Mouse (Mus musculus) embryonic facial prominence, embryonic 12.5 days (tissue): ENCODE data around the gene H1f0. TPM values are rescaled to one million over a fixed set of nuclear protein-coding genes. Genes with fewer than 3 reads are reported as not detected.

Source experiments
- ATAC-seq: fragments of 200-750 bp; cut with Nextera tagmentation; 2 replicates; pipeline ENCODE4 v1.8.0; 2017; ENCODE audit not compliant: insufficient number of reproducible peaks, insufficient read depth, low FRiP score, low TSS enrichment
- H3K27ac ChIP-seq: fragments of 300-500 bp; sonication (generic); 2 replicates; pipeline ENCODE4 v1.5.1; 2016; ENCODE audit warnings: mild to moderate bottlenecking
- H3K27me3 ChIP-seq: fragments of 300-500 bp; sonication (generic); 2 replicates; pipeline ENCODE4 v1.6.1; 2016; ENCODE audit warnings: mild to moderate bottlenecking, moderate library complexity
- H3K36me3 ChIP-seq: fragments of 300-500 bp; sonication (generic); 2 replicates; pipeline ENCODE4 v1.6.1; 2016; ENCODE audit warnings: mild to moderate bottlenecking
- H3K4me1 ChIP-seq: fragments of 300-500 bp; sonication (generic); 2 replicates; pipeline ENCODE4 v1.6.1; 2016
- H3K4me2 ChIP-seq: fragments of 300-500 bp; sonication (generic); replicated peaks from 2 replicates; pipeline ENCODE4 v1.6.1; 2016; ENCODE audit warnings: mild to moderate bottlenecking, moderate library complexity
- H3K4me3 ChIP-seq: fragments of 300-500 bp; sonication (generic); 2 replicates; pipeline ENCODE4 v1.5.1; 2016; ENCODE audit warnings: mild to moderate bottlenecking
- H3K9ac ChIP-seq: fragments of 300-500 bp; sonication (generic); 2 replicates; pipeline ENCODE4 v1.6.1; 2016; ENCODE audit warnings: mild to moderate bottlenecking, moderate library complexity
- H3K9me3 ChIP-seq: fragments of 300-500 bp; sonication (generic); 2 replicates; pipeline ENCODE4 v1.6.1; 2016; ENCODE audit warnings: mild to moderate bottlenecking, moderate library complexity
- WGBS: fragments of 180-500 bp; shearing (Covaris S2); methylation state at CpG from one replicate; pipeline ENCODE4 v1.1.7; 2016; 5-methylcytosine and 5-hydroxymethylcytosine counted together
- microRNA-seq: library from miRNA; unstranded; fragments of <30 nt; microRNA quantifications from one replicate; pipeline ENCODE4, GENCODE M21; 2017
- polyA plus RNA-seq: library from polyadenylated mRNA; unstranded; fragments of >200 nt; fragmentation: Nextera tagmentation; extraction: Ambion mirVana; gene quantifications from 2 replicates; pipeline ENCODE4 v1.2.1, GENCODE M21; 2016

The H1f0 gene
- polyA plus RNA-seq, 1 experiment from 2014 or later = 519 TPM

DNA sequence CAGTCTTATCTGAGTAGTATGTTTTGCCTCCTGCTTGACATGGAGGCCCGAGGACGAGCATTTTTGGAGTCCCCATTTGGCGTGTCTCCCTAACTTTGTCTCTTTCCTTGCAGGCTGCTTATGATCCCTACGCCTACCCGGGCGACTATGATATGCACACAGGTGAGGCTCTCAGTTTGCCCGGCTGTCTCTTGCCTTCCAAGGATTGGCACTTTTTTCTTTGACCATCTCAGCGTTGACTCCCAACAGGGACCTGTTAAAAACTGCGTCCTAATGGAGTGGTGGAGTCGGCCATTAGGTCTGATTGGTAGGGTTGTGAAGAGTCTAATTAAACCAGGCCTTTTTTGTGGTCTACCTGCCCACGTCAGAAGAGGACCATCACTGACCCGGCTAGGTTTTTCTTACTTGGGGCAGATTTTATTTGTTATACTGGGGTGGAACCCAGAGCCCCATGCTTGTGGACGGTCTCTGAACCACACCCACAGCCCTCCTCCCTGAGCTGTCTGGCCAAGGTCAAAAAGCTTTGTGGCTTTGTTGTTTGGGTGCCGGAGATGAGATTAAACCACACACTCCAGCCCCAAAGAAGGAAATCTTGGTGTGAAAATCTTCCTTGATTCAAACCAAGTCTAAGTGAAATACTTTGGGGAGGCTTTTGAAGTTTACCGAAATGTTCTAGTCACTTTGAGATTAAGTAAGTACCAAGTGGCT lies 47.6 kb downstream of the H1f0 start:
- WGBS = 39% methylated on average over 15 of the region's 15 CpGs
- no peak overlapping the region for H3K27ac ChIP-seq
- peaks cover 45% of the 10 kb centered on the region for H3K36me3 ChIP-seq

DNA sequence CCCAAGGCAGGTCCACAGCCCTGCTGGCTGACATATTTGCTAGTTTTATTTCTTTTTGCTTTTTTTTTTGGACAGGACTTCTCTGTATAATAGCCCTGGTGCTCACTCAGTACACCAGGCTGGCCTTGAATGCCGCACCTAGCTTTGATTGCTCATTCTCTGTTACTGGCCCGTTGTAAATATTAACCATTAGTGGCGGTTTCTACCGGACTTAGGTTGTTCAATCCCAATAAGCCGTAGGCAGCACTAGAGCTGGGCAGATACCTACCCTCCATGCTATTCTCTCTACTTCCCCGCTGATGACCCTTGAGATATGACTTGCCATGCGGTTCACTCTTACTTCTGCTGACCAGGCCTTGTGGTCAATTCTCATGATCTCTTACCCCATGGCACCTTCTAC lies 51.3 kb downstream of the H1f0 start:
- 95% methylated on average over 7 of the region's 7 CpGs for WGBS
- no peaks in the 10 kb centered on the region for H3K27me3 ChIP-seq
- peaks cover 82% of the 10 kb centered on the region for H3K36me3 ChIP-seq
- no peak overlapping the region for H3K4me3 ChIP-seq
- no peak overlapping the region for H3K27ac ChIP-seq
- no peaks in the 10 kb centered on the region for H3K9me3 ChIP-seq
- no peak for ATAC-seq
- H3K4me2 ChIP-seq = no peak overlapping the region
- no peak overlapping the region for H3K9ac ChIP-seq
- H3K4me1 ChIP-seq = peaks cover 7% of the 10 kb centered on the region

More for the DNA sequence above, 47.6 kb downstream of the H1f0 start:
- ATAC-seq = no peak
- Histone ChIP-seq H3K9ac (peak overlapping the region; percentile 75), H3K4me3 (peak overlapping the region; percentile 82), H3K27me3 (no peaks in the 10 kb centered on the region), H3K4me1 (peaks cover 7% of the 10 kb centered on the region), H3K9me3 (no peaks in the 10 kb centered on the region), H3K4me2 (peak overlapping the region; percentile 72)

Small RNA genes lying within 50 kb of the gene (microRNA-seq; reads per million reads assigned to microRNA genes)
- gene Mir6956 = 1.3 reads per million

Other genes with a start within 250 kb of the H1f0 start
- 3.6 TPM in 2 replicates for gene Card10, start 225.4 kb upstream of the H1f0 start, polyA plus RNA-seq
- gene Cdc42ep1, start 185.8 kb upstream of the H1f0 start, polyA plus RNA-seq = 25.6 and 25.7 TPM in 2 replicates
- gene Lgals2, start 172.9 kb upstream of the H1f0 start, polyA plus RNA-seq = not detected in 2 replicates
- gene Gga1, start 151.3 kb upstream of the H1f0 start, polyA plus RNA-seq = 50.0 and 51.1 TPM in 2 replicates
- gene Gm49510, start 128.8 kb upstream of the H1f0 start, polyA plus RNA-seq = 0.29 and 1.4 TPM in 2 replicates
- 39.4 and 42.2 TPM in 2 replicates for gene Sh3bp1, start 128.7 kb upstream of the H1f0 start, polyA plus RNA-seq
- gene Pdxp, start 114.5 kb upstream of the H1f0 start, polyA plus RNA-seq = 37.3 and 37.6 TPM in 2 replicates
- 1,294 and 1,324 TPM in 2 replicates for gene Lgals1, start 101.7 kb upstream of the H1f0 start, polyA plus RNA-seq
- 59.0 and 60.5 TPM in 2 replicates for gene Nol12, start 93.5 kb upstream of the H1f0 start, polyA plus RNA-seq
- 41.5 and 48.1 TPM in 2 replicates for gene Triobp, start 80.7 kb upstream of the H1f0 start, polyA plus RNA-seq
- not detected in 2 replicates for gene Galr3, start 13.4 kb downstream of the H1f0 start, polyA plus RNA-seq
- gene Ankrd54, start 34.4 kb downstream of the H1f0 start, polyA plus RNA-seq = 55.9 and 65.5 TPM in 2 replicates
- 229 and 235 TPM in 2 replicates for gene Eif3l, start 46.7 kb downstream of the H1f0 start, polyA plus RNA-seq
- 12.0 and 12.6 TPM in 2 replicates for gene Micall1, start 80.4 kb downstream of the H1f0 start, polyA plus RNA-seq
- 359 and 385 TPM in 2 replicates for gene Polr2f, start 112.6 kb downstream of the H1f0 start, polyA plus RNA-seq
- 7.3 and 7.4 TPM in 2 replicates for gene 1700088E04Rik, start 112.8 kb downstream of the H1f0 start, polyA plus RNA-seq
- gene Sox10, start 136.8 kb downstream of the H1f0 start, polyA plus RNA-seq = 21.1 and 21.7 TPM in 2 replicates
- gene Pick1, start 200.7 kb downstream of the H1f0 start, polyA plus RNA-seq = 60.2 and 60.7 TPM in 2 replicates
- 0.78 and 0.90 TPM in 2 replicates for gene Gm49486, start 200.9 kb downstream of the H1f0 start, polyA plus RNA-seq
- gene Slc16a8, start 226.3 kb downstream of the H1f0 start, polyA plus RNA-seq = 0.25 and 0.50 TPM in 2 replicates